Mouse (Mus musculus) thymus, adult 2 months (tissue): Measurements from ENCODE around the gene Josd2.

ENCODE experiments used
- CTCF ChIP-seq: fragments of 200-500 bp; IDR thresholded peaks from 2 replicates; pipeline ENCODE4 v1.5.1; 2012; ENCODE audit warnings: mild to moderate bottlenecking, control low read depth, low read length, moderate library complexity, borderline replicate concordance; ENCODE audit not compliant: control insufficient read depth, poor library complexity, insufficient read depth; ENCODE audit errors: extremely low read depth
- POLR2A ChIP-seq: fragments of 200-500 bp; IDR thresholded peaks from 2 replicates; pipeline ENCODE4 v1.6.1; 2012; ENCODE audit warnings: mild to moderate bottlenecking, low read length, control low read depth, moderate library complexity; ENCODE audit not compliant: control insufficient read depth, poor library complexity, insufficient read depth; ENCODE audit errors: extremely low read depth

- TF ChIP-seq POLR2A (no peak), CTCF (no peak)
These were observed 53.2 kb downstream of the Josd2 start for GRCm38 (mm10) chr7:44520990-44521389.
